Mouse (Mus musculus): Measurements from ENCODE around the gene Pdcl2. TPM values are rescaled to one million over a fixed set of nuclear protein-coding genes. Genes with fewer than 3 reads are reported as not detected.
A peak's percentile ranks its signal among the peaks of the same experiment; 100 is the strongest.

Pdcl2 gene
- polyA plus RNA-seq (2016; fragmentation: Nextera tagmentation; extraction: Ambion mirVana) = not detected in 2 replicates

GRCm38 (mm10) chr5:76330953-76331352 is at the start of gene Pdcl2:
Pdcl2 (minus strand) TSS chr5:76331156.
- DNase-seq (ENCODE audit: low spot score) = no peak
- WGBS = 92% methylated on average over 7 of the region's 7 CpGs
- Histone ChIP-seq H3K4me3 (no peak within 1 kb of the TSS), H3K27me3 (ENCODE audit: insufficient read depth, poor library complexity, severe bottlenecking) (no peaks in the 10 kb centered on the region), H3K27ac (no peak within 1 kb of the TSS), H3K36me3 (no peaks in the 10 kb centered on the region), H3K4me1 (replicated peaks) (no peaks in the 10 kb centered on the region), H3K9me3 (no peaks in the 10 kb centered on the region)

DNA sequence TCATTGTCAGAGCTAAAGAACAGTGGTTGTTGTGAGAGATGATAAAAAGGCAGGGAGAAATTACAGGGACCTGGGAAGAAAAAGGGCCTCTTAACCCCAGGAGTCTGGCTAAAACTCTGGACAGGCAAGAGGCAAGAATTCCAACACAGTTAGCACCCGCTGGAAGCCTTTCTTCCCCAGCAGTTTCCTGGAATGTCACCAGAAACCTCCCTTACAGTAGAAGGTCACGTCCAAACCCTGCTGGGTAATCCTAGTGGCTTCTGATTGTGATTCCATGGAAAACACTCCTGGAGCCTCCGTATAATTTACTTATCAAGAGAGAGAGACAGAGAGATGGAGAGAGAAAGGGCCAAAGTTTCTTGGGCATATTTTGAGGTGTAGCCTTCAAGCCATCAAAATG is 48.3 kb upstream of the Pdcl2 start:
- 45% methylated on average over 3 of the region's 3 CpGs for WGBS
- Histone ChIP-seq H3K27me3 (ENCODE audit: insufficient read depth, poor library complexity, severe bottlenecking) (no peaks in the 10 kb centered on the region), H3K4me1 (replicated peaks) (no peaks in the 10 kb centered on the region), H3K36me3 (no peaks in the 10 kb centered on the region), H3K4me3 (no peak overlapping the region), H3K27ac (no peak overlapping the region), H3K9me3 (no peaks in the 10 kb centered on the region)
- no peak for DNase-seq (ENCODE audit: low spot score)

DNA sequence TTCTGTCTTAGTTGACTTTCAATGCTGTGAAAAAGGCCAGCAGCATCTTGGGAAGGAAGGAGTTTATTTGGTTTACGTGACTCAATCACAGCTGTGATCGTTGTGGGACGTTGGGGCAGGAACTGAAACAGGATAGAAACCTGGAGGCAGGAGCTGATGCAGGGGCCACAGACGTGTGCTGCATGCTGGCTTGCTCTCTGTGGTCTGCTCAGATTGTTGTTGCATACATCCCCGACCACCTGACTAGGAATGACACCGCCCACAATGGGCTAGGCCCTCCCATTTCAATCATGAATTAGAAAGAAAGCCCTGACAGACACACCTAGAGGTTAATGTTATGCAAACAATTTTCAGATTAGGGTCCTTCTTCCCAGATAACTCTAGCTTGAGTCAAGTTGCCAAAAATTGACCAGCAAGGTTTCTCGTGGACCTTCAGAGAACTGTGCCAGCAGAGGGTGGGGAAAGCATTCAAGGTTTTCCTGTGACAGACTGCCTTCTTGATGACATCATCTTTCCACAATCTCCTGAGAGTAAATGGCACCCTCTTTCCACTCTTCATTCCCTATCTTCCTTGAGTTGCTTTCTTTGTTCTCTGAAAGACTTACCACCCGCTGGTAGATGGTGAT is 38.4 kb upstream of the Pdcl2 start:
- H3K4me3 ChIP-seq = no peak overlapping the region
- no peak overlapping the region for H3K27ac ChIP-seq
- WGBS = 84% methylated on average over 8 of the region's 8 CpGs
- no peak for DNase-seq (ENCODE audit: low spot score)
- H3K27me3 ChIP-seq (ENCODE audit: insufficient read depth, poor library complexity, severe bottlenecking) = peaks cover 13% of the 10 kb centered on the region
- H3K9me3 ChIP-seq = no peaks in the 10 kb centered on the region
- no peaks in the 10 kb centered on the region for H3K4me1 ChIP-seq (replicated peaks)
- H3K36me3 ChIP-seq = no peaks in the 10 kb centered on the region

DNA sequence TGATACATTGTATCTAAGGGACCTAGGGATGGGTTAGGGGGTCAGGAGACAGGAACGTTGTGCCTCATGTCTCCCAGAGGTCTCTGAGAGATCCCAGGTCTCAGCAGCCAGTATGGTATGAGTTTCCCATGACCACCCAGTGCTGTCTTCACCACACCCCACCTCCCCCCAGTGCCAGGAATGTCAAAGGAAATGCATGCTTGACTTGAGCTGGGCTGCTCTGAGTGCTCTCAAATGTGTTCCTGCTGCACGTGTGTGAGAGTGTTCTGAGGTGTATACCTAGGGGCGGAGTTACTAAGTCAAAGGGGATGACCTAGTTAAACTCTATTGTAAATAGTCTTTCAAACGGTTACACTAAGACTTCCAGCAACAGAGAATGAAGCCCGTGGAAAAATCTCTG is 34.5 kb upstream of the Pdcl2 start:
- no peak for DNase-seq (ENCODE audit: low spot score)
- no peaks in the 10 kb centered on the region for H3K9me3 ChIP-seq
- H3K27me3 ChIP-seq (ENCODE audit: insufficient read depth, poor library complexity, severe bottlenecking) = peaks cover 41% of the 10 kb centered on the region
- no peaks in the 10 kb centered on the region for H3K36me3 ChIP-seq
- H3K27ac ChIP-seq = no peak overlapping the region
- H3K4me3 ChIP-seq = no peak overlapping the region
- 46% methylated on average over 5 of the region's 5 CpGs for WGBS
- peaks cover 14% of the 10 kb centered on the region for H3K4me1 ChIP-seq (replicated peaks)

DNA sequence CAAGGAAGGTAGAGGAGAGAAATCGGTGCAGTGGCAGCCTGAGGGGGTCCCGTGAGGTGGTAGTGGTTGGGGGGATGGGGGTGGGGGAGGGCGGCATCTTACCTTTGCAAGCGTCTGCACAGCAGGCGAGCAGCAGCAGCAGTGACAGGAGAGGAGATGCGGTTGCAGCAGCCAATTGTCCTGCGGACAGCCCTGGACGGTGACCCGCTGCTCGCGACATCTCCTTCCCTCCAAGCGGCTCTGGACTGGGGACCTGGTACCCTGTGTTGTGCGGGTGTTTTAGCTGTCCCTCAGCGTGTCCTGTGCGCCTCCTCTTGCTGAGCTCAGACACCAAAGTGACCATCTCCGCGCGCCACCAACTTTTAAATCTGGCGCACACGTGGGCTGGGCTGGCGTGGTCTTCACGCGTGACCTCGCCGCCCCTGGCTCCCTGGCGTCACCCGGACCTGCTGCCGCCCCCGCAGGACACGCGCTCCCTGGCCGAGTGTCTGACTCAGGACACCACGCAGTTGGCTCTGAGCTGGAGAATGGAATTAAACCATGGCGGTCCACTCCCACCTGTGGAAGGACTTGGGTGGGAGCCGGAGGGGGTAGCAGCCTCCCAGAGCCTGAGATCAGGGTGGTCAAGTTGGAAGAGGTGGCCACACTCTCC is 32.6 kb upstream of the Pdcl2 start, which contains the start of gene Nmu:
Gene Nmu, minus strand, starts transcription at position 336 of the 652 bp plus-strand sequence.
- DNase-seq (ENCODE audit: low spot score) = peak; percentile 29
- Histone ChIP-seq H3K9me3 (no peaks in the 10 kb centered on the region), H3K4me1 (replicated peaks) (peaks cover 14% of the 10 kb centered on the region), H3K27me3 (ENCODE audit: insufficient read depth, poor library complexity, severe bottlenecking) (peaks cover 41% of the 10 kb centered on the region), H3K27ac (peak within 1 kb of the TSS; percentile 6; the same call in 1 of the 2 replicates), H3K4me3 (peak within 1 kb of the TSS; percentile 52), H3K36me3 (no peaks in the 10 kb centered on the region)
- 7% methylated on average over 35 of the region's 35 CpGs for WGBS

DNA sequence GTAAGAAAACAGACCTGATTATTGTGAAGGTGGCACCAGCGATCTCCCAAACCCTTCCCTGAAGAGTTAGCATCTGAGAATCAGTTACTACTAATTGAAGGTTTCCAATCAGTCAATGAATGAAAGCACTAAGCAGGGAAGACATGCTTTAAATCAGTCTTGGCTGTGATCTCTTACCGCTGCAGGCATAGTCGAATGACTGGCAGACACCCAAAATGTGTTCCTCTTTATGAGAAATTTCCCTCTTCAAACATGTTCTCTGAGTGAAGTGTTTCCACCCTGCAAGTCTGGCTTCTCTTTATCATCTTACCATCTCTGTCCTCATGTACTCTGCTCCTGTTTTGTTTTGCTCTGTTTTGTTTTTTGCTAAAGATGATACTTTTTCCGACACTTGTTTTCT is 29.8 kb upstream of the Pdcl2 start:
- Histone ChIP-seq H3K27ac (no peak overlapping the region), H3K36me3 (no peaks in the 10 kb centered on the region), H3K9me3 (no peaks in the 10 kb centered on the region), H3K4me1 (replicated peaks) (peaks cover 14% of the 10 kb centered on the region), H3K27me3 (ENCODE audit: insufficient read depth, poor library complexity, severe bottlenecking) (peaks cover 41% of the 10 kb centered on the region), H3K4me3 (no peak overlapping the region)
- no peak for DNase-seq (ENCODE audit: low spot score)
- WGBS = 91% methylated on average over 4 of the region's 4 CpGs

DNA sequence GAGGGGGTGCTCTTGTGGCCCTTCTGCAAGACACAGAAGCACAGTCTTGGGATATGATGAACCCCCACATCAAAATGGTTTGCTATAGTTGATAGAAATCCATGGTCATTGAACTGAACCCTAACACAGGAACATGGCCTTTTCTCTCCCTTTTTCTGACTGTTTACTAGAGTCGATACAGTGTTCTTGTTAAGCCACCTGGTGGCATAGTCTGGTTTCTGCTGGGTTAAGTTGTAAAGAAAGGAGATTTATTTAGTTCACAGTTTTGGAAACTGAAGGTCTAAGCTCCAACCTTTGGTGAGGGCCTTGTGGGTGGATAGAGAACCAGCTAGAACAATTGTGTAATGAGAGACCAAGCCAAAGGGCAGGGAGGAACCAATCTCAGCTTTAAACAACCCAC is 29.1 kb upstream of the Pdcl2 start:
- Histone ChIP-seq H3K9me3 (no peaks in the 10 kb centered on the region), H3K27ac (no peak overlapping the region), H3K4me1 (replicated peaks) (peaks cover 14% of the 10 kb centered on the region), H3K36me3 (no peaks in the 10 kb centered on the region), H3K27me3 (ENCODE audit: insufficient read depth, poor library complexity, severe bottlenecking) (peaks cover 35% of the 10 kb centered on the region), H3K4me3 (no peak overlapping the region)
- no peak for DNase-seq (ENCODE audit: low spot score)
- 64% methylated on average over 1 of the region's 1 CpGs for WGBS

DNA sequence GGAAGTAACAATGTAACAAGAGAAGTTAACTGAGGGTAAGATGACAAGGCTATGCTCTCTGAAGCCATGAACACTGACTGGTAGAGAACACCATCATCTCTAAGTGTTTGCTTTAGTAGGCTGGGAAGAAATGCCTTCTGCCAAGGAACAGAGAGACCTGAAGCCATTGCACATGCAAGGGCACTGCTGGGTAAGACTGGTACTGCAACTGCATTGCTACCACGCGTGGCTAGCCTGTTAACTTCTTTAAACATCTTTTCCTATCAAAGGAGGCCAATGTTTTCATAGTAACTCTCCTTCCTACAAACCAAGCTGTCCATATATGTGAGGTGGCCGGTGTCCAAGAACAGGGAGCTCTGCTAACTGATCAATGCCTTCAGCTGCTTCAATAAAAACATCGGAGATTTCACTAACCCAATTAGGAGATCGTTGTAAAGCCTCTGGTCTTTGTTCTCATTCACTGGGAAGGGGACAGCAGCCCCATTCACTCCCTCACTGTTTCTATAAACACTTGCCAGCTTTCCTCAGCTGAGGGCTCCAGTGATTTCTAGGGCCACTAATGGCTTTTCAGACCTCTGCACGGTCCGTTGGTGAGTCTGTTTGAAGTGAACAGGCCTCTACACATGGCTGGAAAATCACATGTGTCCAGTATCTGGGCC is 21.1 kb upstream of the Pdcl2 start:
- Histone ChIP-seq H3K4me3 (no peak overlapping the region), H3K27me3 (ENCODE audit: insufficient read depth, poor library complexity, severe bottlenecking) (no peaks in the 10 kb centered on the region), H3K27ac (no peak overlapping the region), H3K36me3 (no peaks in the 10 kb centered on the region), H3K9me3 (no peaks in the 10 kb centered on the region), H3K4me1 (replicated peaks) (no peaks in the 10 kb centered on the region)
- DNase-seq (ENCODE audit: low spot score) = no peak
- 50% methylated on average over 7 of the region's 7 CpGs for WGBS

- WGBS = 85% methylated on average over 5 of the region's 5 CpGs
Observed at GRCm38 (mm10) chr5:76351537-76351936, 20.6 kb upstream of the Pdcl2 start.

GRCm38 (mm10) chr5:76346137-76346536 is 15.2 kb upstream of the Pdcl2 start:
- Histone ChIP-seq H3K4me3 (no peak overlapping the region), H3K36me3 (no peaks in the 10 kb centered on the region), H3K27me3 (ENCODE audit: insufficient read depth, poor library complexity, severe bottlenecking) (no peaks in the 10 kb centered on the region), H3K9me3 (no peaks in the 10 kb centered on the region), H3K27ac (no peak overlapping the region), H3K4me1 (replicated peaks) (no peaks in the 10 kb centered on the region)
- DNase-seq (ENCODE audit: low spot score) = no peak
- 74% methylated on average over 2 of the region's 2 CpGs for WGBS

More at GRCm38 (mm10) chr5:76351537-76351936, 20.6 kb upstream of the Pdcl2 start:
- no peaks in the 10 kb centered on the region for H3K9me3 ChIP-seq
- H3K36me3 ChIP-seq = no peaks in the 10 kb centered on the region
- H3K27ac ChIP-seq = no peak overlapping the region
- H3K27me3 ChIP-seq (ENCODE audit: insufficient read depth, poor library complexity, severe bottlenecking) = no peaks in the 10 kb centered on the region
- no peak overlapping the region for H3K4me3 ChIP-seq
- no peaks in the 10 kb centered on the region for H3K4me1 ChIP-seq (replicated peaks)
- DNase-seq (ENCODE audit: low spot score) = no peak

- 75% methylated on average over 2 of the region's 2 CpGs for WGBS
- H3K4me3 ChIP-seq = no peak overlapping the region
- no peak for DNase-seq (ENCODE audit: low spot score)
Observed at GRCm38 (mm10) chr5:76340931-76341330, 10.0 kb upstream of the Pdcl2 start.

GRCm38 (mm10) chr5:76337100-76337499 is 6.1 kb upstream of the Pdcl2 start:
- WGBS = 85% methylated on average over 8 of the region's 8 CpGs
- no peak overlapping the region for H3K27ac ChIP-seq
- no peak overlapping the region for H3K4me3 ChIP-seq
- H3K9me3 ChIP-seq = no peaks in the 10 kb centered on the region
- H3K36me3 ChIP-seq = no peaks in the 10 kb centered on the region
- no peaks in the 10 kb centered on the region for H3K4me1 ChIP-seq (replicated peaks)
- DNase-seq (ENCODE audit: low spot score) = no peak
- no peaks in the 10 kb centered on the region for H3K27me3 ChIP-seq (ENCODE audit: insufficient read depth, poor library complexity, severe bottlenecking)

More at GRCm38 (mm10) chr5:76340931-76341330, 10.0 kb upstream of the Pdcl2 start:
- Histone ChIP-seq H3K36me3 (no peaks in the 10 kb centered on the region), H3K4me1 (replicated peaks) (no peaks in the 10 kb centered on the region), H3K27me3 (ENCODE audit: insufficient read depth, poor library complexity, severe bottlenecking) (no peaks in the 10 kb centered on the region), H3K9me3 (no peaks in the 10 kb centered on the region), H3K27ac (no peak overlapping the region)

DNA sequence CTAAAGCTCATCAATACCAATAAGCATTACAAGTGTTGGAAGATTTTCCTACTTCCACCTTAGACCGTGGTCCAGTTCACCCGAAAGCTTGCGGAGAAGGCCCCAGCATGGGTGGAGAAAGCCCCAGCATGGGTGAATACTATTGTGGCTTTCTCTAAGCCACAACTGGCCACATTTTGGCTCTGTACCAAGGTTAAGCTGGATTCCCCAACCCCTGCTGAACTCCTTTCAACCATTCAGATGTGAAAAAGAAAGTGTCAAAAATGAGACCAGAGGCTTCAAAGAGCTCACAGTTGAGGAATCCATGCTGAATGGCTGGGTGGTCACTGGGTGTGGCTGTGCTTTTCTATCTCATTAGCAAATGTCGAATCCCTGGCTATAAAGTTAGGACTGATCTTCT is 2.9 kb upstream of the Pdcl2 start:
- Histone ChIP-seq H3K27ac (no peak overlapping the region), H3K27me3 (ENCODE audit: insufficient read depth, poor library complexity, severe bottlenecking) (no peaks in the 10 kb centered on the region), H3K4me1 (replicated peaks) (no peaks in the 10 kb centered on the region), H3K36me3 (no peaks in the 10 kb centered on the region), H3K9me3 (no peaks in the 10 kb centered on the region), H3K4me3 (no peak overlapping the region)
- DNase-seq (ENCODE audit: low spot score) = no peak
- 77% methylated on average over 4 of the region's 4 CpGs for WGBS

All from hindbrain, embryonic 10.5 days (tissue).